Mouse (Mus musculus): ENCODE measurements around the gene Lcat. TPM values are rescaled to one million over a fixed set of nuclear protein-coding genes. Genes with fewer than 3 reads are reported as not detected.
"Not testable (repeated sequence)": the region's sequence is repeated elsewhere in the genome, so short reads cannot be mapped to it uniquely, and the experiment has no call there.

Gene Lcat
- total RNA-seq (2021), result under 1 TPM; 0.70 to 0.84 TPM
- 3.9 and 4.1 TPM in 2 replicates for polyA plus RNA-seq (2012; rRNA removed)
- long read RNA-seq, result 0 reads

GRCm38 (mm10) chr8:105943321-105943739 is at the start of gene Lcat:
TSS of gene Lcat (minus strand) at chr8:105943382.
- H3K4me3 ChIP-seq, result no peak within 1 kb of the TSS
- H3K27me3 ChIP-seq (ENCODE audit: control insufficient read depth, insufficient read depth, low read length), result no peaks in the 10 kb centered on the region
- H3K27ac ChIP-seq, result no peak within 1 kb of the TSS
- no peak for TF ChIP-seq EP300 (IDR thresholded peaks at IDR 0.05; ENCODE audit: insufficient read depth, low read depth, low read length)
- no peak within 1 kb of the TSS for H3K9ac ChIP-seq (ENCODE audit: low read depth, low read length)
- no peaks in the 10 kb centered on the region for H3K36me3 ChIP-seq (ENCODE audit: control insufficient read depth, insufficient read depth, low read length)
- DNase-seq, result no peak
- no peaks in the 10 kb centered on the region for H3K79me2 ChIP-seq (replicated peaks; ENCODE audit: control insufficient read depth, insufficient read depth, low read length)
- intact Hi-C loops (cut with DNase I), result no loop called here
- peaks cover under 1% of the 10 kb centered on the region for H3K4me1 ChIP-seq (ENCODE audit: control insufficient read depth, insufficient read depth, low read length)
- 62% methylated on average over 8 of the region's 8 CpGs for WGBS

- DNase-seq, result peak in 1 of 2 experiments; percentile 37
- H3K4me3 ChIP-seq, result no peak overlapping the region
- no peaks in the 10 kb centered on the region for H3K27me3 ChIP-seq (ENCODE audit: control insufficient read depth, insufficient read depth, low read length)
- H3K4me1 ChIP-seq (ENCODE audit: control insufficient read depth, insufficient read depth, low read length), result peaks cover 1% of the 10 kb centered on the region; the same call in 1 of the 2 replicates
- no peak overlapping the region for H3K27ac ChIP-seq
- TF ChIP-seq CTCF (IDR thresholded peaks at IDR 0.05) (no peak), POLR2A (IDR thresholded peaks at IDR 0.05; ENCODE audit: insufficient read depth, low read depth, low read length) (no peak), EP300 (IDR thresholded peaks at IDR 0.05; ENCODE audit: insufficient read depth, low read depth, low read length) (no peak)
- no peak overlapping the region for H3K9ac ChIP-seq (ENCODE audit: low read depth, low read length)
- no peaks in the 10 kb centered on the region for H3K36me3 ChIP-seq (ENCODE audit: control insufficient read depth, insufficient read depth, low read length)
- intact Hi-C loops (cut with DNase I), result loop anchor here (5.0 kb wide), 1 partner anchor 125 kb away; no protein-coding TSS in a partner anchor
- 62% methylated on average over 5 of the region's 5 CpGs for WGBS
- no peaks in the 10 kb centered on the region for H3K79me2 ChIP-seq (replicated peaks; ENCODE audit: control insufficient read depth, insufficient read depth, low read length)
Observed at GRCm38 (mm10) chr8:105992499-105992898, 49.3 kb upstream of the Lcat start.

GRCm38 (mm10) chr8:105991546-105991945 is 48.4 kb upstream of the Lcat start:
- H3K4me3 ChIP-seq, result no peak overlapping the region
- H3K4me1 ChIP-seq (ENCODE audit: control insufficient read depth, insufficient read depth, low read length), result peaks cover 1% of the 10 kb centered on the region; the same call in 1 of the 2 replicates
- intact Hi-C loops (cut with DNase I), result loop anchor here (1.0 to 5.0 kb wide), 3 partner anchors 31 to 126 kb away; no protein-coding TSS in a partner anchor
- 75% methylated on average over 2 of the region's 2 CpGs for WGBS
- H3K79me2 ChIP-seq (replicated peaks; ENCODE audit: control insufficient read depth, insufficient read depth, low read length), result no peaks in the 10 kb centered on the region
- H3K36me3 ChIP-seq (ENCODE audit: control insufficient read depth, insufficient read depth, low read length), result no peaks in the 10 kb centered on the region
- no peak for DNase-seq
- no peaks in the 10 kb centered on the region for H3K27me3 ChIP-seq (ENCODE audit: control insufficient read depth, insufficient read depth, low read length)
- no peak for TF ChIP-seq CTCF (IDR thresholded peaks at IDR 0.05)
- no peak for TF ChIP-seq POLR2A (IDR thresholded peaks at IDR 0.05; ENCODE audit: insufficient read depth, low read depth, low read length)
- no peak for TF ChIP-seq EP300 (IDR thresholded peaks at IDR 0.05; ENCODE audit: insufficient read depth, low read depth, low read length)
- no peak overlapping the region for H3K27ac ChIP-seq
- no peak overlapping the region for H3K9ac ChIP-seq (ENCODE audit: low read depth, low read length)

- Histone ChIP-seq H3K9ac (ENCODE audit: low read depth, low read length) (no peak within 1 kb of the TSS), H3K4me3 (no peak within 1 kb of the TSS), H3K27ac (no peak within 1 kb of the TSS), H3K4me1 (ENCODE audit: control insufficient read depth, insufficient read depth, low read length) (peaks cover 1% of the 10 kb centered on the region; the same call in 1 of the 2 replicates), H3K36me3 (ENCODE audit: control insufficient read depth, insufficient read depth, low read length) (no peaks in the 10 kb centered on the region), H3K79me2 (replicated peaks; ENCODE audit: control insufficient read depth, insufficient read depth, low read length) (no peaks in the 10 kb centered on the region), H3K27me3 (ENCODE audit: control insufficient read depth, insufficient read depth, low read length) (no peaks in the 10 kb centered on the region)
- no peak for TF ChIP-seq POLR2A (IDR thresholded peaks at IDR 0.05; ENCODE audit: insufficient read depth, low read depth, low read length)
- peak; percentile 88 for TF ChIP-seq EP300 (IDR thresholded peaks at IDR 0.05; ENCODE audit: insufficient read depth, low read depth, low read length)
- peak; percentile 98 for TF ChIP-seq CTCF (IDR thresholded peaks at IDR 0.05)
- intact Hi-C loops (cut with DNase I), result loop anchor here (1.0 to 5.0 kb wide), 3 partner anchors 31 to 126 kb away; no protein-coding TSS in a partner anchor
- 10% methylated on average over 15 of the region's 15 CpGs for WGBS
- peak; percentile 80 to 83 for DNase-seq
Observed at GRCm38 (mm10) chr8:105990856-105991387, 47.7 kb upstream of the Lcat start, which contains the start of gene Dus2. TSS of gene Dus2 (plus strand) at chr8:105991337.

GRCm38 (mm10) chr8:105988546-105988945 is 45.4 kb upstream of the Lcat start:
- Histone ChIP-seq H3K27me3 (ENCODE audit: control insufficient read depth, insufficient read depth, low read length) (no peaks in the 10 kb centered on the region), H3K4me1 (ENCODE audit: control insufficient read depth, insufficient read depth, low read length) (peaks cover 1% of the 10 kb centered on the region; the same call in 1 of the 2 replicates), H3K79me2 (replicated peaks; ENCODE audit: control insufficient read depth, insufficient read depth, low read length) (no peaks in the 10 kb centered on the region), H3K4me3 (no peak overlapping the region), H3K27ac (no peak overlapping the region), H3K9ac (ENCODE audit: low read depth, low read length) (no peak overlapping the region), H3K36me3 (ENCODE audit: control insufficient read depth, insufficient read depth, low read length) (no peaks in the 10 kb centered on the region)
- TF ChIP-seq CTCF (IDR thresholded peaks at IDR 0.05) (no peak), POLR2A (IDR thresholded peaks at IDR 0.05; ENCODE audit: insufficient read depth, low read depth, low read length) (no peak), EP300 (IDR thresholded peaks at IDR 0.05; ENCODE audit: insufficient read depth, low read depth, low read length) (no peak)
- no peak for DNase-seq
- intact Hi-C loops (cut with DNase I), result no loop called here
- 79% methylated on average over 11 of the region's 11 CpGs for WGBS

- intact Hi-C loops (cut with DNase I); H3K4me1 ChIP-seq (ENCODE audit: control insufficient read depth, insufficient read depth, low read length): not testable (repeated sequence)
Observed at GRCm38 (mm10) chr8:105983406-105983805, 40.2 kb upstream of the Lcat start.

More at GRCm38 (mm10) chr8:105983406-105983805, 40.2 kb upstream of the Lcat start:
- not testable (repeated sequence) for H3K79me2 ChIP-seq (replicated peaks; ENCODE audit: control insufficient read depth, insufficient read depth, low read length); DNase-seq; H3K27me3 ChIP-seq (ENCODE audit: control insufficient read depth, insufficient read depth, low read length); H3K4me3 ChIP-seq; H3K9ac ChIP-seq (ENCODE audit: low read depth, low read length); H3K27ac ChIP-seq; H3K36me3 ChIP-seq (ENCODE audit: control insufficient read depth, insufficient read depth, low read length)
- 70% methylated on average over 11 of the region's 11 CpGs for WGBS
